Mouse (Mus musculus): ENCODE data around the gene Qrich2.

DNA sequence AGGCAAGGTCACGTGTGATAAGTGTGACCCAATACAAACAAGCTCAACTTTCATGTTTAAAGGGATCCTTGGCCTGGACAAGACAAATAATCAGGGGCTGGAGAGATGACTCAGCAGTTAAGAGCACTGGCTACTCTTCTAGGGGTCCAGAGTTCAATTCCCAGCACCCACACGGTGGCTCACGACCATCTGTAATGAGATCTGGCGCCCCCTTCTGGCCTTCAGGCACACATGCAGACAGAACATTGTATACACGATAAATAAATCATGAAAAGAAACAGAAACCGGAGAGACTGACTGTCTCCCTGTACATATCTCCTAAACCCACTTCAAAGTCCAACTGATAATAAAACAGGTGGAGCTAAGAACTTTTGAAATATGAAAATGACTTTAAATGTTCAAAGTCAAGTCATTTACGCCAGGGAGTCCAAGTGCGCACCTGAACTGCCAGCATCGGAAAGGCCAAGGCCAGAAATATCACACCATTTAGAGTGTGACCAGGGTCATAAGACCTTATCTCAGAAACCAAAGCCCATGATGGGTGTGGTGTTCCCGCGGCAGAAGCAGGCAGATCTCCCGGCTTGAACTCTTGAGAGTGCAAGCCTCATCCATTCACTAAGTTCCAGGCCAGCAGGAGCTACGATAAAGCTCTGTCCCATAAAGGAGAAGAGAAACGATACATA, 22.8 kb upstream of the Qrich2 start:
- no peak for TF ChIP-seq CTCF (IDR thresholded peaks at IDR 0.05; ENCODE audit: insufficient read depth, low read depth, low read length)
- no peak for TF ChIP-seq POLR2A (IDR thresholded peaks at IDR 0.05; ENCODE audit: insufficient read depth, low read depth, low read length)

All from olfactory bulb, adult 2 months (tissue).